Mouse (Mus musculus) liver, embryonic 14.5 days (tissue): ENCODE data around the gene Rab7b. TPM values are rescaled to one million over a fixed set of nuclear protein-coding genes. Genes with fewer than 3 reads are reported as not detected.

ENCODE experiments used
- ATAC-seq: fragments of 200-750 bp; cut with Nextera tagmentation; 2 replicates; pipeline ENCODE4 v1.8.0; 2017; ENCODE audit warnings: moderate number of reproducible peaks, mild to moderate bottlenecking, moderate library complexity; ENCODE audit not compliant: insufficient read depth
- DNase-seq, 3 experiments: peaks; one replicate each; pipeline ENCODE4 v3.0.0-alpha.2; 2012 to 2013; ENCODE audit warnings: low read depth in 3 of 3, low spot score in 3 of 3
- H3K27ac ChIP-seq: fragments of 300-500 bp; sonication (generic); 2 replicates; pipeline ENCODE4 v1.5.1; 2014; ENCODE audit warnings: moderate library complexity, mild to moderate bottlenecking, control low read depth, inconsistent platforms
- H3K27me3 ChIP-seq: fragments of 300-500 bp; sonication (generic); 2 replicates; pipeline ENCODE4 v1.6.1; 2014; ENCODE audit warnings: mild to moderate bottlenecking, low read length, moderate library complexity; ENCODE audit not compliant: control insufficient read depth, insufficient read depth
- H3K36me3 ChIP-seq: fragments of 300-500 bp; sonication (generic); replicated peaks from 2 replicates; pipeline ENCODE4 v1.6.1; 2014; ENCODE audit warnings: low read depth; ENCODE audit not compliant: control insufficient read depth, insufficient read depth
- H3K4me1 ChIP-seq, 2 experiments: fragments of 200-500 bp in 1 of 2; fragments of 300-500 bp in 1 of 2; sonication (generic) in 1 of 2; replicated peaks; 2 replicates each; pipeline ENCODE4 v1.6.1; 2012 to 2014; ENCODE audit warnings: antibody characterized with exemption in 1 of 2, inconsistent platforms in 1 of 2, low read length in 1 of 2; ENCODE audit not compliant: control insufficient read depth in 2 of 2, insufficient read depth in 2 of 2
- H3K4me2 ChIP-seq: fragments of 300-500 bp; sonication (generic); 2 replicates; pipeline ENCODE4 v1.6.1; 2014; ENCODE audit warnings: low read depth, mild to moderate bottlenecking, control low read depth, moderate library complexity
- H3K4me3 ChIP-seq, 2 experiments: fragments of 200-500 bp in 1 of 2; fragments of 300-500 bp in 1 of 2; sonication (generic) in 1 of 2; 2 replicates each; pipeline ENCODE4 v1.5.1; 2012 to 2014; ENCODE audit warnings: low read depth in 2 of 2, low read length in 2 of 2, mild to moderate bottlenecking in 2 of 2, control low read depth in 1 of 2, inconsistent platforms in 1 of 2, moderate library complexity in 1 of 2; ENCODE audit not compliant: insufficient read depth in 1 of 2
- H3K9ac ChIP-seq: fragments of 300-500 bp; sonication (generic); replicated peaks from 2 replicates; pipeline ENCODE4 v1.6.1; 2014; ENCODE audit warnings: mild to moderate bottlenecking, control low read depth, moderate library complexity
- H3K9me3 ChIP-seq: fragments of 300-500 bp; sonication (generic); 2 replicates; pipeline ENCODE4 v1.6.1; 2016; ENCODE audit warnings: low read length, mixed read lengths; ENCODE audit not compliant: control insufficient read depth
- CTCF ChIP-seq: IDR thresholded peaks from 2 replicates; pipeline ENCODE4 v1.5.1; 2016; ENCODE audit warnings: antibody characterized with exemption, low read depth, control low read depth
- EP300 ChIP-seq: IDR thresholded peaks from 2 replicates; pipeline ENCODE4 v1.6.1; 2016; ENCODE audit warnings: antibody characterized with exemption, low read depth
- WGBS: fragments of 180-500 bp; shearing (Covaris S2); extraction: QIAGEN DNeasy Blood & Tissue Kit; methylation state at CpG from one replicate; pipeline ENCODE4 v1.1.7; 2014; ENCODE audit not compliant: insufficient replicate concordance; 5-methylcytosine and 5-hydroxymethylcytosine counted together
- polyA plus RNA-seq, 2 experiments: library from polyadenylated mRNA; depleted of rRNA in 1 of 2; stranded (reverse) in 1 of 2; unstranded in 1 of 2; fragments of >200 nt; fragmentation: Nextera tagmentation in 1 of 2; extraction: Ambion mirVana in 1 of 2; gene quantifications; 2 replicates each; pipeline versions ENCODE4 v1.2.1 to v1.2.3; 2012 to 2014

Gene Rab7b
- polyA plus RNA-seq, 2 experiments, result 0.42 to 0.91 TPM

- no peaks in the 10 kb centered on the region for H3K9me3 ChIP-seq
- no peaks in the 10 kb centered on the region for H3K36me3 ChIP-seq
- no peak overlapping the region for H3K9ac ChIP-seq
- TF ChIP-seq EP300 (no peak), CTCF (no peak)
- ATAC-seq, result no peak
- DNase-seq, result no peak
- WGBS, result 27% methylated on average over 7 of the region's 7 CpGs
- no peaks in the 10 kb centered on the region for H3K4me1 ChIP-seq
- H3K4me3 ChIP-seq, result no peak overlapping the region
- no peak overlapping the region for H3K27ac ChIP-seq
- no peaks in the 10 kb centered on the region for H3K27me3 ChIP-seq
- no peak overlapping the region for H3K4me2 ChIP-seq
Observed at GRCm38 (mm10) chr1:131672361-131672760, 16.1 kb upstream of the Rab7b start.

- Histone ChIP-seq H3K9ac (no peak overlapping the region), H3K9me3 (no peaks in the 10 kb centered on the region), H3K27me3 (no peaks in the 10 kb centered on the region), H3K4me2 (no peak overlapping the region), H3K27ac (no peak overlapping the region), H3K4me3 (no peak overlapping the region), H3K4me1 (no peaks in the 10 kb centered on the region), H3K36me3 (no peaks in the 10 kb centered on the region)
- WGBS, result 67% methylated on average over 5 of the region's 5 CpGs
- TF ChIP-seq EP300 (no peak), CTCF (no peak)
- DNase-seq (no peak), ATAC-seq (no peak)
Observed at GRCm38 (mm10) chr1:131679644-131680043, 8.9 kb upstream of the Rab7b start.

GRCm38 (mm10) chr1:131687739-131688138 is 756 bp upstream of the Rab7b start:
- Histone ChIP-seq H3K27ac (no peak overlapping the region), H3K4me3 (no peak overlapping the region), H3K36me3 (no peaks in the 10 kb centered on the region), H3K27me3 (no peaks in the 10 kb centered on the region), H3K9me3 (no peaks in the 10 kb centered on the region), H3K4me2 (no peak overlapping the region), H3K9ac (no peak overlapping the region), H3K4me1 (no peaks in the 10 kb centered on the region; a peak in 1 of 4 replicates)
- ATAC-seq (no peak), DNase-seq (no peak)
- TF ChIP-seq CTCF (no peak), EP300 (no peak)
- 77% methylated on average over 2 of the region's 2 CpGs for WGBS

- Histone ChIP-seq H3K4me2 (0 out of 2 replicates have a peak overlapping the region, but pooled peaks have one; percentile 3), H3K27me3 (no peaks in the 10 kb centered on the region), H3K4me3 (no peak overlapping the region), H3K4me1 (no peaks in the 10 kb centered on the region; a peak in 1 of 4 replicates), H3K27ac (no peak overlapping the region), H3K36me3 (no peaks in the 10 kb centered on the region), H3K9me3 (no peaks in the 10 kb centered on the region), H3K9ac (no peak overlapping the region)
- 63% methylated on average over 3 of the region's 3 CpGs for WGBS
- DNase-seq, result no peak
- TF ChIP-seq CTCF (no peak), EP300 (no peak)
- ATAC-seq, result no peak
Observed at GRCm38 (mm10) chr1:131689016-131689415, 521 bp downstream of the Rab7b start.

- WGBS, result 56% methylated on average over 5 of the region's 5 CpGs
- H3K9ac ChIP-seq, result no peak overlapping the region
- no peak overlapping the region for H3K4me2 ChIP-seq
Observed at GRCm38 (mm10) chr1:131689899-131690298, 1.4 kb downstream of the Rab7b start.

More at GRCm38 (mm10) chr1:131689899-131690298, 1.4 kb downstream of the Rab7b start:
- ATAC-seq (no peak), DNase-seq (no peak)
- no peak overlapping the region for H3K27ac ChIP-seq
- H3K27me3 ChIP-seq, result no peaks in the 10 kb centered on the region
- TF ChIP-seq CTCF (no peak), EP300 (no peak)
- H3K4me3 ChIP-seq, result no peak overlapping the region
- no peaks in the 10 kb centered on the region for H3K9me3 ChIP-seq
- no peaks in the 10 kb centered on the region for H3K36me3 ChIP-seq
- H3K4me1 ChIP-seq, result no peaks in the 10 kb centered on the region; a peak in 1 of 4 replicates
